ENCODE assay signal across 10 mouse cellular contexts in the genomic region with DNA sequence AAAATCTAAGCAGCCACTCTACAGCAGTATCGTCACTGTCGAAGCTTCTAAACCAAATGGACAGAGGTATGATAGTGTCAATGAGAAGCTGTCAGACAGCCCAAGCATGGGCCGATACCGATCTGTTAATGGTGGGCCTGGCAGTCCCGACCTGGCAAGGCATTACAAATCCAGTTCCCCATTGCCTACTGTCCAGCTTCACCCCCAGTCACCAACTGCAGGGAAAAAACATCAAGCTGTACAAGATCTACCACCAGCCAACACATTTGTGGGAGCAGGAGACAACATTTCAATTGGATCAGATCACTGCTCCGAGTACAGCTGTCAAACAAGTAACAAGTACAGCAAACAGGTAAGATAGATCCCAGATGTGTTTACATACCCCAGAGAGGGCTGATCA. TPM values are rescaled to one million over a fixed set of nuclear protein-coding genes. Genes with fewer than 3 reads are reported as not detected.
A peak's percentile ranks its signal among the peaks of the same experiment; 100 is the strongest.
DNase-seq lines count a peak whose midpoint lies in the region; ATAC-seq and TF ChIP-seq lines count a peak whose summit lies in the region.
"Had no signal": no experiment of that assay in that cellular context is flagged by ENCODE, and none has a peak within 500 bp of the region (broad histone marks: within the 10 kb centered on the region; RNA-seq: fewer than 3 reads in every experiment).

No protein-coding gene starts in this region.

- intact Hi-C loops in gastrocnemius, adult 2 months (cut with DNase I) = no loop called here
- intact Hi-C loops in gastrocnemius, postnatal 14 days (cut with DNase I; ENCODE audit: low total_unique reads) = no loop called here

- H3K27me3 ChIP-seq in hindbrain, embryonic 11.5 days (ENCODE audit: control insufficient read depth, insufficient read depth, low read length) = peaks cover 23% of the 10 kb centered on the region
- H3K27me3 ChIP-seq in midbrain, embryonic 14.5 days (ENCODE audit: control insufficient read depth, insufficient read depth, low read length) = no peaks in the 10 kb centered on the region

- H3K27ac ChIP-seq in gastrocnemius, adult 2 months = no peak overlapping the region; the same call in 1 of the 2 replicates
- no peak overlapping the region for H3K27ac ChIP-seq in bone marrow macrophage, adult 2 months (ENCODE audit: insufficient read depth, low read depth, low read length)
- H3K27ac ChIP-seq in hindbrain, embryonic 11.5 days (ENCODE audit: low read depth, low read length) = no peak overlapping the region
- no peak overlapping the region for H3K27ac ChIP-seq in midbrain, embryonic 14.5 days (replicated peaks; ENCODE audit: low read depth, low read length)

- H3K9me3 ChIP-seq in hindbrain, embryonic 11.5 days (ENCODE audit: control insufficient read depth, low read length) = no peaks in the 10 kb centered on the region
- H3K9me3 ChIP-seq in midbrain, embryonic 14.5 days (ENCODE audit: control insufficient read depth, low read length) = no peaks in the 10 kb centered on the region

- H3K36me3 ChIP-seq in hindbrain, embryonic 11.5 days (ENCODE audit: control insufficient read depth, insufficient read depth, low read length) = no peaks in the 10 kb centered on the region
- H3K36me3 ChIP-seq in midbrain, embryonic 14.5 days (ENCODE audit: control insufficient read depth, insufficient read depth, low read length) = no peaks in the 10 kb centered on the region

- peaks cover 12% of the 10 kb centered on the region for H3K4me1 ChIP-seq in bone marrow macrophage, adult 2 months (ENCODE audit: control insufficient read depth, insufficient read depth, low read length)
- H3K4me1 ChIP-seq in hindbrain, embryonic 11.5 days (replicated peaks; ENCODE audit: control insufficient read depth, insufficient read depth, low read length) = no peaks in the 10 kb centered on the region
- H3K4me1 ChIP-seq in midbrain, embryonic 14.5 days (ENCODE audit: control insufficient read depth, insufficient read depth, low read length) = peaks cover 15% of the 10 kb centered on the region; the same call in 1 of the 2 replicates

- peak overlapping the region; percentile 17; the same call in 1 of the 2 replicates for H3K4me2 ChIP-seq in hindbrain, embryonic 11.5 days (replicated peaks; ENCODE audit: low read depth, low read length)
- peak overlapping the region; percentile 84 for H3K4me2 ChIP-seq in midbrain, embryonic 14.5 days (ENCODE audit: low read length)

- TF ChIP-seq CTCF in gastrocnemius, adult 2 months (IDR thresholded peaks at IDR 0.05) = no peak
- no peak for TF ChIP-seq CTCF in bone marrow macrophage, adult 2 months (IDR thresholded peaks at IDR 0.05; ENCODE audit: low read depth, low read length)

- peak overlapping the region; percentile 84 for H3K4me3 ChIP-seq in gastrocnemius, adult 2 months
- H3K4me3 ChIP-seq in bone marrow macrophage, adult 2 months (ENCODE audit: insufficient read depth, low read length) = peak overlapping the region; percentile 76
- no peak overlapping the region for H3K4me3 ChIP-seq in hindbrain, embryonic 11.5 days (ENCODE audit: low read depth, low read length)
- peak overlapping the region; percentile 57 for H3K4me3 ChIP-seq in midbrain, embryonic 14.5 days (replicated peaks; ENCODE audit: low read depth, low read length)

- no peak for ATAC-seq in hindbrain, embryonic 11.5 days (ENCODE audit: low FRiP score)
- ATAC-seq in midbrain, embryonic 14.5 days (ENCODE audit: low FRiP score, low TSS enrichment) = no peak

- 55% methylated on average over 6 of the region's 6 CpGs for WGBS in hindbrain, embryonic 11.5 days
- WGBS in midbrain, embryonic 14.5 days = 33% methylated on average over 6 of the region's 6 CpGs

- DNase-seq in gastrocnemius, adult 2 months = no peak
- no peak for DNase-seq in gastrocnemius, postnatal 14 days
- DNase-seq in hindbrain, embryonic 11.5 days (ENCODE audit: low spot score) = peak; percentile 10
- DNase-seq in midbrain, embryonic 14.5 days = peak; percentile 25
- no peak for DNase-seq in urinary bladder, postnatal 4 days (ENCODE audit: low spot score in 2 of 2)
- no peak for DNase-seq in lung, postnatal 25 days (ENCODE audit: low spot score)
- DNase-seq in T-cell, adult 2 months (ENCODE audit: low spot score) = no peak
- DNase-seq: B cell, adult 2 months; lung, postnatal 10 days had no signal

- H3K9ac ChIP-seq in hindbrain, embryonic 11.5 days (ENCODE audit: low read depth, low read length) = no peak overlapping the region
- H3K9ac ChIP-seq in midbrain, embryonic 14.5 days (replicated peaks; ENCODE audit: low read length) = no peak overlapping the region

- TF ChIP-seq POLR2A in bone marrow macrophage, adult 2 months (IDR thresholded peaks at IDR 0.05; ENCODE audit: borderline replicate concordance, low read depth, low read length) = no peak

RNA-seq across cellular contexts. Expression of gene Pcdh7, which starts 4.2 kb away (rescaled TPM):
- 1 to 10 TPM; 2.3 to 2.9 TPM for total RNA-seq in gastrocnemius, adult 2 months (2021)
- total RNA-seq in gastrocnemius, postnatal 14 days (2021) = 1 to 10 TPM; 5.8 to 7.4 TPM
- polyA plus RNA-seq in bone marrow macrophage, adult 2 months (2012; ENCODE audit: insufficient read depth, insufficient read length, missing spikeins) = 3.5 and 4.2 TPM in 2 replicates
- polyA plus RNA-seq in hindbrain, embryonic 11.5 days (2014; fragmentation: Nextera tagmentation; extraction: Ambion mirVana) = 5.3 and 7.1 TPM in 2 replicates
- polyA plus RNA-seq in midbrain, embryonic 14.5 days (2014; fragmentation: Nextera tagmentation; extraction: Ambion mirVana) = 23.7 and 24.1 TPM in 2 replicates

Comparison
In these comparisons a context has a peak if more than half of its experiments do, and no peak if none do; other contexts are left out.
1. DNase-seq: peak in hindbrain, embryonic 11.5 days (single experiment) and midbrain, embryonic 14.5 days (single experiment); none in gastrocnemius, adult 2 months (single experiment), gastrocnemius, postnatal 14 days (single experiment), urinary bladder, postnatal 4 days (0 of 2), lung, postnatal 25 days (single experiment) and T-cell, adult 2 months (single experiment).